Mouse (Mus musculus): ENCODE measurements around the gene Cryaa.
"Not testable (repeated sequence)": the region's sequence is repeated elsewhere in the genome, so short reads cannot be mapped to it uniquely, and the experiment has no call there.

Cryaa gene

GRCm38 (mm10) chr17:31660661-31661250 lies 16.9 kb upstream of the Cryaa start:
- no peak for DNase-seq (ENCODE audit: low spot score)

- DNase-seq (ENCODE audit: low spot score): no peak
Observed at GRCm38 (mm10) chr17:31662855-31663254, 14.8 kb upstream of the Cryaa start.

- peak; percentile 74 for DNase-seq (ENCODE audit: low spot score)
Observed at GRCm38 (mm10) chr17:31664760-31665159, 12.8 kb upstream of the Cryaa start.

- no peak for DNase-seq (ENCODE audit: low spot score)
Observed at GRCm38 (mm10) chr17:31668306-31668705, 9.3 kb upstream of the Cryaa start.

- DNase-seq (ENCODE audit: low spot score): no peak
Observed at GRCm38 (mm10) chr17:31670163-31670562, 7.4 kb upstream of the Cryaa start.

- DNase-seq (ENCODE audit: low spot score): no peak
Observed at GRCm38 (mm10) chr17:31671698-31672097, 5.9 kb upstream of the Cryaa start.

GRCm38 (mm10) chr17:31672279-31672678 lies 5.3 kb upstream of the Cryaa start:
- DNase-seq (ENCODE audit: low spot score): no peak

GRCm38 (mm10) chr17:31674426-31674825 lies 3.2 kb upstream of the Cryaa start:
- DNase-seq (ENCODE audit: low spot score): no peak

- no peak for DNase-seq (ENCODE audit: low spot score)
Observed at GRCm38 (mm10) chr17:31680450-31680849, 2.8 kb downstream of the Cryaa start.

- DNase-seq (ENCODE audit: low spot score): peak; percentile 77
Observed at GRCm38 (mm10) chr17:31685514-31686224, 8.1 kb downstream of the Cryaa start.

GRCm38 (mm10) chr17:31686225-31686564 lies 8.6 kb downstream of the Cryaa start:
- DNase-seq (ENCODE audit: low spot score): no peak

GRCm38 (mm10) chr17:31688112-31688511 lies 10.5 kb downstream of the Cryaa start:
- no peak for DNase-seq (ENCODE audit: low spot score)

- no peak for DNase-seq (ENCODE audit: low spot score)
Observed at GRCm38 (mm10) chr17:31689606-31690005, 12.0 kb downstream of the Cryaa start.

- no peak for DNase-seq (ENCODE audit: low spot score)
Observed at GRCm38 (mm10) chr17:31692918-31693317, 15.3 kb downstream of the Cryaa start.

- peak; percentile 80 for DNase-seq (ENCODE audit: low spot score)
Observed at GRCm38 (mm10) chr17:31693330-31694022, 15.9 kb downstream of the Cryaa start.

GRCm38 (mm10) chr17:31694023-31694376 lies 16.4 kb downstream of the Cryaa start:
- DNase-seq (ENCODE audit: low spot score): no peak

GRCm38 (mm10) chr17:31694949-31695348 lies 17.3 kb downstream of the Cryaa start:
- no peak for DNase-seq (ENCODE audit: low spot score)

- DNase-seq (ENCODE audit: low spot score): not testable (repeated sequence)
Observed at GRCm38 (mm10) chr17:31695356-31695755, 17.7 kb downstream of the Cryaa start.

GRCm38 (mm10) chr17:31698347-31698746 lies 20.7 kb downstream of the Cryaa start:
- DNase-seq (ENCODE audit: low spot score): no peak

- no peak for DNase-seq (ENCODE audit: low spot score)
Observed at GRCm38 (mm10) chr17:31703276-31703980, 25.8 kb downstream of the Cryaa start.

- no peak for DNase-seq (ENCODE audit: low spot score)
Observed at GRCm38 (mm10) chr17:31705271-31706020, 27.8 kb downstream of the Cryaa start.

GRCm38 (mm10) chr17:31709121-31709741 lies 31.6 kb downstream of the Cryaa start:
- no peak for DNase-seq (ENCODE audit: low spot score)
